Mouse (Mus musculus): ENCODE measurements around the gene Kif13a. TPM values are rescaled to one million over a fixed set of nuclear protein-coding genes. Genes with fewer than 3 reads are reported as not detected.

Kif13a gene
- polyA plus RNA-seq, 1 experiment from 2014 or later = 15.3 TPM

GRCm38 (mm10) chr13:46812648-46813184 is 117.0 kb downstream of the Kif13a start:
- peaks cover 83% of the 10 kb centered on the region for H3K36me3 ChIP-seq
- DNase-seq (ENCODE audit: low spot score) = no peak
- 91% methylated on average over 15 of the region's 15 CpGs for WGBS

GRCm38 (mm10) chr13:46811696-46812095 is 118.0 kb downstream of the Kif13a start:
- H3K9me3 ChIP-seq = no peaks in the 10 kb centered on the region
- H3K27me3 ChIP-seq (ENCODE audit: insufficient read depth, poor library complexity, severe bottlenecking) = no peaks in the 10 kb centered on the region

More at GRCm38 (mm10) chr13:46812648-46813184, 117.0 kb downstream of the Kif13a start:
- H3K27ac ChIP-seq = no peak overlapping the region
- H3K9me3 ChIP-seq = no peaks in the 10 kb centered on the region
- no peak overlapping the region for H3K4me3 ChIP-seq
- no peaks in the 10 kb centered on the region for H3K27me3 ChIP-seq (ENCODE audit: insufficient read depth, poor library complexity, severe bottlenecking)
- H3K4me1 ChIP-seq (replicated peaks) = 0 out of 2 replicates have a peak, but pooled peaks cover 2% of the 10 kb centered on the region

GRCm38 (mm10) chr13:46810613-46811012 is 119.1 kb downstream of the Kif13a start:
- no peak overlapping the region for H3K27ac ChIP-seq
- H3K36me3 ChIP-seq = peaks cover 91% of the 10 kb centered on the region
- no peak overlapping the region for H3K4me3 ChIP-seq
- 0 out of 2 replicates have a peak, but pooled peaks cover 2% of the 10 kb centered on the region for H3K4me1 ChIP-seq (replicated peaks)
- no peaks in the 10 kb centered on the region for H3K27me3 ChIP-seq (ENCODE audit: insufficient read depth, poor library complexity, severe bottlenecking)
- no peak for DNase-seq (ENCODE audit: low spot score)
- no peaks in the 10 kb centered on the region for H3K9me3 ChIP-seq
- 95% methylated on average over 17 of the region's 17 CpGs for WGBS

More at GRCm38 (mm10) chr13:46811696-46812095, 118.0 kb downstream of the Kif13a start:
- no peak for DNase-seq (ENCODE audit: low spot score)
- H3K4me1 ChIP-seq (replicated peaks) = 0 out of 2 replicates have a peak, but pooled peaks cover 2% of the 10 kb centered on the region
- peaks cover 93% of the 10 kb centered on the region for H3K36me3 ChIP-seq
- WGBS = 63% methylated on average over 9 of the region's 9 CpGs
- H3K27ac ChIP-seq = no peak overlapping the region
- no peak overlapping the region for H3K4me3 ChIP-seq

GRCm38 (mm10) chr13:46810098-46810497 is 119.6 kb downstream of the Kif13a start:
- H3K27ac ChIP-seq = no peak overlapping the region
- no peaks in the 10 kb centered on the region for H3K9me3 ChIP-seq
- 91% methylated on average over 12 of the region's 12 CpGs for WGBS
- H3K36me3 ChIP-seq = peaks cover 91% of the 10 kb centered on the region
- peak; percentile 23 for DNase-seq (ENCODE audit: low spot score)
- no peaks in the 10 kb centered on the region for H3K27me3 ChIP-seq (ENCODE audit: insufficient read depth, poor library complexity, severe bottlenecking)
- H3K4me3 ChIP-seq = no peak overlapping the region
- H3K4me1 ChIP-seq (replicated peaks) = 0 out of 2 replicates have a peak, but pooled peaks cover 2% of the 10 kb centered on the region

- no peak overlapping the region for H3K4me3 ChIP-seq
- no peaks in the 10 kb centered on the region for H3K9me3 ChIP-seq
- DNase-seq (ENCODE audit: low spot score) = no peak
- no peaks in the 10 kb centered on the region for H3K27me3 ChIP-seq (ENCODE audit: insufficient read depth, poor library complexity, severe bottlenecking)
- WGBS = 94% methylated on average over 11 of the region's 11 CpGs
- 0 out of 2 replicates have a peak, but pooled peaks cover 2% of the 10 kb centered on the region for H3K4me1 ChIP-seq (replicated peaks)
- peaks cover 75% of the 10 kb centered on the region for H3K36me3 ChIP-seq
- H3K27ac ChIP-seq = no peak overlapping the region
These were observed 121.8 kb downstream of the Kif13a start for GRCm38 (mm10) chr13:46807901-46808300.

GRCm38 (mm10) chr13:46801196-46801595 is 128.5 kb downstream of the Kif13a start:
- 95% methylated on average over 13 of the region's 13 CpGs for WGBS
- no peaks in the 10 kb centered on the region for H3K27me3 ChIP-seq (ENCODE audit: insufficient read depth, poor library complexity, severe bottlenecking)
- no peaks in the 10 kb centered on the region for H3K9me3 ChIP-seq
- no peak overlapping the region for H3K4me3 ChIP-seq
- no peak for DNase-seq (ENCODE audit: low spot score)
- H3K4me1 ChIP-seq (replicated peaks) = no peaks in the 10 kb centered on the region
- peaks cover 72% of the 10 kb centered on the region for H3K36me3 ChIP-seq
- no peak overlapping the region for H3K27ac ChIP-seq

- WGBS = 44% methylated on average over 4 of the region's 4 CpGs
These were observed 131.5 kb downstream of the Kif13a start for GRCm38 (mm10) chr13:46798156-46798555.

GRCm38 (mm10) chr13:46796381-46796780 is 133.3 kb downstream of the Kif13a start:
- peaks cover 81% of the 10 kb centered on the region for H3K36me3 ChIP-seq

More at GRCm38 (mm10) chr13:46798156-46798555, 131.5 kb downstream of the Kif13a start:
- Histone ChIP-seq H3K4me3 (no peak overlapping the region), H3K36me3 (peaks cover 82% of the 10 kb centered on the region), H3K27ac (no peak overlapping the region), H3K27me3 (ENCODE audit: insufficient read depth, poor library complexity, severe bottlenecking) (no peaks in the 10 kb centered on the region), H3K9me3 (no peaks in the 10 kb centered on the region), H3K4me1 (replicated peaks) (no peaks in the 10 kb centered on the region)
- DNase-seq (ENCODE audit: low spot score) = peak; percentile 25

GRCm38 (mm10) chr13:46793824-46794223 is 135.8 kb downstream of the Kif13a start:
- no peak overlapping the region for H3K4me3 ChIP-seq
- no peak overlapping the region for H3K27ac ChIP-seq
- WGBS = 75% methylated on average over 13 of the region's 13 CpGs
- H3K4me1 ChIP-seq (replicated peaks) = no peaks in the 10 kb centered on the region
- H3K27me3 ChIP-seq (ENCODE audit: insufficient read depth, poor library complexity, severe bottlenecking) = no peaks in the 10 kb centered on the region
- H3K36me3 ChIP-seq = peaks cover 81% of the 10 kb centered on the region
- no peak for DNase-seq (ENCODE audit: low spot score)
- peaks cover 3% of the 10 kb centered on the region; the same call in 1 of the 2 replicates for H3K9me3 ChIP-seq

More at GRCm38 (mm10) chr13:46796381-46796780, 133.3 kb downstream of the Kif13a start:
- H3K9me3 ChIP-seq = peaks cover 3% of the 10 kb centered on the region; the same call in 1 of the 2 replicates
- no peak overlapping the region for H3K4me3 ChIP-seq
- no peak for DNase-seq (ENCODE audit: low spot score)
- H3K4me1 ChIP-seq (replicated peaks) = no peaks in the 10 kb centered on the region
- H3K27me3 ChIP-seq (ENCODE audit: insufficient read depth, poor library complexity, severe bottlenecking) = no peaks in the 10 kb centered on the region
- H3K27ac ChIP-seq = no peak overlapping the region
- 90% methylated on average over 1 of the region's 1 CpGs for WGBS

GRCm38 (mm10) chr13:46788452-46788851 is 141.2 kb downstream of the Kif13a start:
- no peak for DNase-seq (ENCODE audit: low spot score)

GRCm38 (mm10) chr13:46786836-46787235 is 142.8 kb downstream of the Kif13a start:
- H3K4me3 ChIP-seq = no peak overlapping the region
- no peaks in the 10 kb centered on the region for H3K27me3 ChIP-seq (ENCODE audit: insufficient read depth, poor library complexity, severe bottlenecking)
- peaks cover 89% of the 10 kb centered on the region for H3K36me3 ChIP-seq
- no peak for DNase-seq (ENCODE audit: low spot score)
- WGBS = 91% methylated on average over 2 of the region's 2 CpGs
- H3K9me3 ChIP-seq = no peaks in the 10 kb centered on the region
- no peaks in the 10 kb centered on the region for H3K4me1 ChIP-seq (replicated peaks)
- H3K27ac ChIP-seq = no peak overlapping the region

More at GRCm38 (mm10) chr13:46788452-46788851, 141.2 kb downstream of the Kif13a start:
- Histone ChIP-seq H3K36me3 (peaks cover 92% of the 10 kb centered on the region), H3K4me1 (replicated peaks) (no peaks in the 10 kb centered on the region), H3K27me3 (ENCODE audit: insufficient read depth, poor library complexity, severe bottlenecking) (no peaks in the 10 kb centered on the region), H3K4me3 (no peak overlapping the region), H3K9me3 (peaks cover 3% of the 10 kb centered on the region; the same call in 1 of the 2 replicates), H3K27ac (no peak overlapping the region)
- WGBS = 94% methylated on average over 8 of the region's 8 CpGs

GRCm38 (mm10) chr13:46786064-46786561 is 143.6 kb downstream of the Kif13a start:
- 98% methylated on average over 10 of the region's 10 CpGs for WGBS
- no peak for DNase-seq (ENCODE audit: low spot score)
- no peak overlapping the region for H3K4me3 ChIP-seq
- no peaks in the 10 kb centered on the region for H3K4me1 ChIP-seq (replicated peaks)
- no peaks in the 10 kb centered on the region for H3K27me3 ChIP-seq (ENCODE audit: insufficient read depth, poor library complexity, severe bottlenecking)
- H3K36me3 ChIP-seq = peaks cover 89% of the 10 kb centered on the region
- no peak overlapping the region for H3K27ac ChIP-seq
- no peaks in the 10 kb centered on the region for H3K9me3 ChIP-seq

GRCm38 (mm10) chr13:46780379-46780778 is 149.3 kb downstream of the Kif13a start:
- 93% methylated on average over 11 of the region's 11 CpGs for WGBS
- no peak overlapping the region for H3K27ac ChIP-seq
- H3K36me3 ChIP-seq = peaks cover 85% of the 10 kb centered on the region
- H3K27me3 ChIP-seq (ENCODE audit: insufficient read depth, poor library complexity, severe bottlenecking) = no peaks in the 10 kb centered on the region
- no peak for DNase-seq (ENCODE audit: low spot score)
- H3K4me1 ChIP-seq (replicated peaks) = no peaks in the 10 kb centered on the region
- H3K4me3 ChIP-seq = no peak overlapping the region
- no peaks in the 10 kb centered on the region for H3K9me3 ChIP-seq

Measured in hindbrain, embryonic 10.5 days (tissue).